Comparison of ENCODE assay signal across 7 mouse cellular contexts in genomic region chr5:37769031-37769430, GRCm38 (mm10). TPM values are rescaled to one million over a fixed set of nuclear protein-coding genes. Genes with fewer than 3 reads are reported as not detected.
A peak's percentile ranks its signal among the peaks of the same experiment; 100 is the strongest.
DNase-seq lines count a peak whose midpoint lies in the region; ATAC-seq and TF ChIP-seq lines count a peak whose summit lies in the region.

No protein-coding gene starts in this region.

- no peaks in the 10 kb centered on the region for H3K9me3 ChIP-seq in hindbrain, postnatal 0 days (ENCODE audit: low read length)
- H3K9me3 ChIP-seq in liver, embryonic 11.5 days (ENCODE audit: control insufficient read depth, low read length): no peaks in the 10 kb centered on the region

- ATAC-seq in hindbrain, postnatal 0 days: peak; percentile 84
- ATAC-seq in liver, embryonic 11.5 days (replicated peaks; ENCODE audit: low FRiP score): no peak

- H3K4me3 ChIP-seq in hindbrain, postnatal 0 days (ENCODE audit: low read length): no peak overlapping the region
- H3K4me3 ChIP-seq in liver, embryonic 11.5 days (ENCODE audit: low read depth, low read length): no peak overlapping the region

- 0 out of 2 replicates have a peak, but pooled peaks cover 8% of the 10 kb centered on the region for H3K27me3 ChIP-seq in hindbrain, postnatal 0 days (ENCODE audit: insufficient read depth, low read length)
- H3K27me3 ChIP-seq in liver, embryonic 11.5 days (replicated peaks; ENCODE audit: control insufficient read depth, insufficient read depth, low read length): no peaks in the 10 kb centered on the region

- H3K4me2 ChIP-seq in hindbrain, postnatal 0 days (ENCODE audit: low read depth, low read length): no peak overlapping the region
- H3K4me2 ChIP-seq in liver, embryonic 11.5 days: no peak overlapping the region

- peak; percentile 70 for DNase-seq in brain, embryonic 18.5 days (ENCODE audit: low read depth, low spot score)
- peak; percentile 48 to 73 for DNase-seq in cerebellum, postnatal 25 days
- peak; percentile 92 for DNase-seq in hindbrain, postnatal 0 days (ENCODE audit: low spot score)
- peak; percentile 56 to 69 for DNase-seq in left cerebral cortex, postnatal 36 days (ENCODE audit: low spot score in 2 of 2)
- peak; percentile 86 for DNase-seq in right cerebral cortex, postnatal 4 days
- no peak for DNase-seq in liver, embryonic 11.5 days (ENCODE audit: low spot score)
- DNase-seq in yolk sac, embryonic 10.5 days (ENCODE audit: low spot score): no peak

- H3K36me3 ChIP-seq in hindbrain, postnatal 0 days (ENCODE audit: insufficient read depth, low read length): no peaks in the 10 kb centered on the region
- no peaks in the 10 kb centered on the region for H3K36me3 ChIP-seq in liver, embryonic 11.5 days (ENCODE audit: control insufficient read depth, insufficient read depth, low read length)

- no peak for TF ChIP-seq CTCF in hindbrain, postnatal 0 days (IDR thresholded peaks at IDR 0.05; ENCODE audit: low read depth)

- H3K27ac ChIP-seq in hindbrain, postnatal 0 days: no peak overlapping the region
- H3K27ac ChIP-seq in liver, embryonic 11.5 days (ENCODE audit: low read depth, low read length): no peak overlapping the region

- H3K4me1 ChIP-seq in hindbrain, postnatal 0 days (ENCODE audit: insufficient read depth, low read length): no peaks in the 10 kb centered on the region
- H3K4me1 ChIP-seq in liver, embryonic 11.5 days (replicated peaks; ENCODE audit: control insufficient read depth, insufficient read depth, low read length): no peaks in the 10 kb centered on the region

- no peak overlapping the region for H3K9ac ChIP-seq in hindbrain, postnatal 0 days (replicated peaks; ENCODE audit: low read length)
- H3K9ac ChIP-seq in liver, embryonic 11.5 days (ENCODE audit: low read depth, low read length): no peak overlapping the region

- intact Hi-C loops in left cerebral cortex, postnatal 36 days (cut with DNase I): no loop called here

- WGBS in hindbrain, postnatal 0 days: 11% methylated on average over 5 of the region's 5 CpGs
- 16% methylated on average over 5 of the region's 5 CpGs for WGBS in liver, embryonic 11.5 days

RNA-seq across cellular contexts. Expression of gene Cytl1, which starts 33.7 kb away (rescaled TPM):
- total RNA-seq in hindbrain, postnatal 0 days (2014; rRNA removed): 1.2 and 3.5 TPM in 2 replicates
- polyA plus RNA-seq in hindbrain, postnatal 0 days (2015; fragmentation: Nextera tagmentation; extraction: Ambion mirVana): 0.30 and 0.94 TPM in 2 replicates
- 1 to 10 TPM in 1 of 2 experiments, not detected in 1; 2.5 TPM for total RNA-seq in left cerebral cortex, postnatal 36 days (2021)
- polyA plus RNA-seq in liver, embryonic 11.5 days (2014; fragmentation: Nextera tagmentation; extraction: Ambion mirVana): 0.36 TPM in 1 of 2 replicates, not detected in the other

RNA-seq across cellular contexts. Expression of gene Stk32b, which starts 52.1 kb away (rescaled TPM):
- total RNA-seq in hindbrain, postnatal 0 days (2014; rRNA removed): 21.8 and 28.6 TPM in 2 replicates
- 18.6 and 22.5 TPM in 2 replicates for polyA plus RNA-seq in hindbrain, postnatal 0 days (2015; fragmentation: Nextera tagmentation; extraction: Ambion mirVana)
- 1 to 10 TPM; 1.4 to 2.3 TPM for total RNA-seq in left cerebral cortex, postnatal 36 days (2021)
- 0.26 and 0.60 TPM in 2 replicates for polyA plus RNA-seq in liver, embryonic 11.5 days (2014; fragmentation: Nextera tagmentation; extraction: Ambion mirVana)

RNA-seq across cellular contexts. Expression of gene Msx1, which starts 55.4 kb away (rescaled TPM):
- 14.8 and 20.6 TPM in 2 replicates for total RNA-seq in hindbrain, postnatal 0 days (2014; rRNA removed)
- 26.2 and 28.0 TPM in 2 replicates for polyA plus RNA-seq in hindbrain, postnatal 0 days (2015; fragmentation: Nextera tagmentation; extraction: Ambion mirVana)
- 1 to 10 TPM; 3.7 to 4.3 TPM for total RNA-seq in left cerebral cortex, postnatal 36 days (2021)
- 6.9 and 9.2 TPM in 2 replicates for polyA plus RNA-seq in liver, embryonic 11.5 days (2014; fragmentation: Nextera tagmentation; extraction: Ambion mirVana)

Comparison
In these comparisons a context has a peak if more than half of its experiments do, and no peak if none do; other contexts are left out.
1. DNase-seq: peak in brain, embryonic 18.5 days (single experiment), cerebellum, postnatal 25 days (2 of 2), hindbrain, postnatal 0 days (single experiment), left cerebral cortex, postnatal 36 days (2 of 2) and right cerebral cortex, postnatal 4 days (single experiment); none in liver, embryonic 11.5 days (single experiment) and yolk sac, embryonic 10.5 days (single experiment).